Mouse (Mus musculus) megakaryocyte, embryonic 14.5 days (primary cell): ENCODE results near the gene Srsf10. TPM values are rescaled to one million over a fixed set of nuclear protein-coding genes. Genes with fewer than 3 reads are reported as not detected.

Experiments used
- H3K27me3 ChIP-seq: replicated peaks from 2 replicates; pipeline ENCODE3; 2012; ENCODE audit warnings: inconsistent platforms
- H3K36me3 ChIP-seq: replicated peaks from 2 replicates; pipeline ENCODE3; 2012; ENCODE audit warnings: low read length, inconsistent platforms, mixed read lengths
- H3K4me1 ChIP-seq: 2 replicates; pipeline ENCODE4 v1.6.1; 2012; ENCODE audit warnings: inconsistent platforms
- H3K4me3 ChIP-seq: replicated peaks from 2 replicates; pipeline ENCODE3; 2012; ENCODE audit warnings: moderate library complexity, mild to moderate bottlenecking, inconsistent platforms
- H3K9me3 ChIP-seq: 2 replicates; pipeline ENCODE4 v1.6.1; 2012; ENCODE audit warnings: inconsistent platforms
- FLI1 ChIP-seq: IDR thresholded peaks from 2 replicates; pipeline ENCODE4 v1.6.1; 2012; ENCODE audit warnings: low read length, inconsistent platforms, mixed read lengths
- GATA1 ChIP-seq: IDR thresholded peaks from 3 replicates; pipeline ENCODE4 v1.6.1; 2012; ENCODE audit warnings: mixed read lengths, low read length, inconsistent platforms, borderline replicate concordance
- polyA plus RNA-seq: library from polyadenylated mRNA; stranded (reverse); fragments of >175 nt; gene quantifications from 2 replicates; pipeline ENCODE4 v1.2.3, GENCODE M21; 2012; ENCODE audit warnings: low replicate concordance; ENCODE audit not compliant: insufficient read depth

The Srsf10 gene
- polyA plus RNA-seq, 1 experiment, result 110 TPM

- no peaks in the 10 kb centered on the region for H3K27me3 ChIP-seq
- peak overlapping the region; percentile 89 for H3K4me3 ChIP-seq
- H3K9me3 ChIP-seq, result no peaks in the 10 kb centered on the region
- peaks cover 86% of the 10 kb centered on the region for H3K4me1 ChIP-seq
- H3K36me3 ChIP-seq, result peaks cover 45% of the 10 kb centered on the region
- TF ChIP-seq FLI1, result peak; percentile 72
- TF ChIP-seq GATA1, result peak; percentile 80; the same call in 1 of the 3 replicates
Measured at GRCm38 (mm10) chr4:135911531-135911930, 56.0 kb downstream of the Srsf10 start.

- TF ChIP-seq FLI1, result no peak
- no peak for TF ChIP-seq GATA1
- Histone ChIP-seq H3K4me3 (peak overlapping the region; percentile 92), H3K9me3 (no peaks in the 10 kb centered on the region), H3K4me1 (peaks cover 89% of the 10 kb centered on the region), H3K36me3 (peaks cover 48% of the 10 kb centered on the region), H3K27me3 (no peaks in the 10 kb centered on the region)
Measured at GRCm38 (mm10) chr4:135912164-135912563, 56.6 kb downstream of the Srsf10 start.

DNA sequence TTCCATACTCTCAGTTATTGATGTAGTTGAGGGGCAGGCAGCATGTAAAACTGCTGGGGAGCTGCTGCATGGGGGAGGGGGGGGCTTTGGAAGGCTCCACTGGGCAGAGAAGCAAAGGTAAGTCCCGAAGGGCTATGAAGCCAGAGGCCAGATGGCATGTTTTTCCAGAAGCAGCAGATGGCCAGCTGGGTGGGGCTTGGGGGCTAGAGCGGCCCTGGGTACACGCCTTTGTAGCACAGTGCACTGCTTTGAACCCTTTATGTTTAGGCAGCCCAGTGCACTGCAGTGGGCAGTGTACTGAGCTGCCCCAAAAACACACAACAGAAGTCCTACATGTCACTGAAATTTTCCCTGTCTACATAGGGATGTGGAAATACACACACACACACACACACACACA lies 57.3 kb downstream of the Srsf10 start:
- Histone ChIP-seq H3K4me3 (peak overlapping the region; percentile 92), H3K9me3 (no peaks in the 10 kb centered on the region), H3K27me3 (no peaks in the 10 kb centered on the region), H3K36me3 (peaks cover 49% of the 10 kb centered on the region), H3K4me1 (peaks cover 90% of the 10 kb centered on the region)
- TF ChIP-seq GATA1, result no peak
- no peak for TF ChIP-seq FLI1

- Histone ChIP-seq H3K27me3 (no peaks in the 10 kb centered on the region), H3K36me3 (peaks cover 49% of the 10 kb centered on the region), H3K9me3 (no peaks in the 10 kb centered on the region), H3K4me3 (peak overlapping the region; percentile 92), H3K4me1 (peaks cover 90% of the 10 kb centered on the region)
- TF ChIP-seq FLI1 (no peak), GATA1 (no peak)
Measured at GRCm38 (mm10) chr4:135913433-135913832, 57.9 kb downstream of the Srsf10 start.

GRCm38 (mm10) chr4:135918635-135919279 lies 63.2 kb downstream of the Srsf10 start:
- H3K4me3 ChIP-seq, result peak overlapping the region; percentile 48
- TF ChIP-seq FLI1 (no peak), GATA1 (no peak)
- peaks cover 61% of the 10 kb centered on the region for H3K36me3 ChIP-seq
- no peaks in the 10 kb centered on the region for H3K27me3 ChIP-seq
- H3K9me3 ChIP-seq, result peaks cover 7% of the 10 kb centered on the region; the same call in 1 of the 2 replicates
- H3K4me1 ChIP-seq, result peaks cover 66% of the 10 kb centered on the region

DNA sequence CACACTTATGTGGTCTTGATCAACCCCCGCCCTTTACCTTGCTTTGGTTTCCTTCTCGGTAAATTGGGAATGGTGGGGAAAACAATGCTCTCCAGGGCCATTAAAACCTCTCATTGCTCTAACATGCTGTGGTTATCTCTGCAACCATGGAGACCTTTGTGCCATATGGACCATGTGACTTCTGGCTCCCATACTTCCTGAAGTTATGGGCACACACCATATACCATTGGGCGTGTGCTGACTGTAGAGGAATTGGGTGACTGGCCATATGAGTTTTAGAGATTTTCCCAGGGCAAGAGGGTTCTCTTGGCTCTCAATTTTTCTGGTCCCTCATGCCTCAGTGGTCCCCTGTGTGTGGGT lies 63.7 kb downstream of the Srsf10 start:
- peaks cover 64% of the 10 kb centered on the region for H3K36me3 ChIP-seq

More for the DNA sequence above, 63.7 kb downstream of the Srsf10 start:
- peaks cover 7% of the 10 kb centered on the region; the same call in 1 of the 2 replicates for H3K9me3 ChIP-seq
- H3K4me3 ChIP-seq, result peak overlapping the region; percentile 5
- H3K27me3 ChIP-seq, result no peaks in the 10 kb centered on the region
- TF ChIP-seq FLI1 (no peak), GATA1 (no peak)
- peaks cover 65% of the 10 kb centered on the region for H3K4me1 ChIP-seq

Other genes with a start within 250 kb of the Srsf10 start
- gene Ifnlr1, start 169.5 kb upstream of the Srsf10 start, polyA plus RNA-seq, result not detected in 2 replicates
- gene Il22ra1, start 127.6 kb upstream of the Srsf10 start, polyA plus RNA-seq, result not detected in 2 replicates
- gene Myom3, start 96.0 kb upstream of the Srsf10 start, polyA plus RNA-seq, result not detected in 2 replicates
- 6.2 TPM in 1 of 2 replicates, not detected in the other for gene Pnrc2, start 18.1 kb downstream of the Srsf10 start, polyA plus RNA-seq
- 1.3 and 4.9 TPM in 2 replicates for gene Cnr2, start 39.6 kb downstream of the Srsf10 start, polyA plus RNA-seq
- gene Fuca1, start 65.0 kb downstream of the Srsf10 start, polyA plus RNA-seq, result 19.9 and 22.2 TPM in 2 replicates
- gene Hmgcl, start 90.7 kb downstream of the Srsf10 start, polyA plus RNA-seq, result 27.0 and 31.8 TPM in 2 replicates
- gene Gale, start 108.0 kb downstream of the Srsf10 start, polyA plus RNA-seq, result 71.2 and 91.8 TPM in 2 replicates
- gene Lypla2, start 116.9 kb downstream of the Srsf10 start, polyA plus RNA-seq, result 295 and 453 TPM in 2 replicates
- gene Pithd1, start 131.5 kb downstream of the Srsf10 start, polyA plus RNA-seq, result 41.3 and 62.6 TPM in 2 replicates
- gene Eloa, start 166.0 kb downstream of the Srsf10 start, polyA plus RNA-seq, result 3.7 and 4.5 TPM in 2 replicates
- gene Rpl11, start 197.7 kb downstream of the Srsf10 start, polyA plus RNA-seq, result 414 and 1,524 TPM in 2 replicates